Mouse (Mus musculus): ENCODE measurements around the gene D10Jhu81e. TPM values are rescaled to one million over a fixed set of nuclear protein-coding genes. Genes with fewer than 3 reads are reported as not detected.

Gene D10Jhu81e
- polyA plus RNA-seq, 1 experiment from 2014 or later = 19.4 TPM

GRCm38 (mm10) chr10:78182321-78182720, 12.7 kb upstream of the D10Jhu81e start:
- H3K27ac ChIP-seq = no peak overlapping the region
- 86% methylated on average over 17 of the region's 17 CpGs for WGBS (ENCODE audit: insufficient replicate concordance)
- H3K9ac ChIP-seq = no peak overlapping the region
- peaks cover 78% of the 10 kb centered on the region for H3K36me3 ChIP-seq
- H3K4me3 ChIP-seq = no peak overlapping the region
- no peaks in the 10 kb centered on the region for H3K9me3 ChIP-seq (replicated peaks)
- peaks cover 32% of the 10 kb centered on the region for H3K4me1 ChIP-seq
- no peak overlapping the region for H3K4me2 ChIP-seq
- H3K27me3 ChIP-seq (replicated peaks) = no peaks in the 10 kb centered on the region
- no peak for ATAC-seq

GRCm38 (mm10) chr10:78174474-78174873, 4.9 kb upstream of the D10Jhu81e start:
- Histone ChIP-seq H3K4me2 (no peak overlapping the region), H3K4me3 (no peak overlapping the region), H3K36me3 (peaks cover 91% of the 10 kb centered on the region), H3K4me1 (peaks cover 12% of the 10 kb centered on the region), H3K9ac (no peak overlapping the region), H3K9me3 (replicated peaks) (no peaks in the 10 kb centered on the region), H3K27me3 (replicated peaks) (no peaks in the 10 kb centered on the region), H3K27ac (no peak overlapping the region)
- no peak for ATAC-seq
- 87% methylated on average over 5 of the region's 5 CpGs for WGBS (ENCODE audit: insufficient replicate concordance)

GRCm38 (mm10) chr10:78171581-78171980, 2.0 kb upstream of the D10Jhu81e start:
- Histone ChIP-seq H3K36me3 (peaks cover 76% of the 10 kb centered on the region), H3K4me1 (peaks cover 33% of the 10 kb centered on the region), H3K4me2 (no peak overlapping the region), H3K27me3 (replicated peaks) (no peaks in the 10 kb centered on the region), H3K27ac (0 out of 2 replicates have a peak overlapping the region, but pooled peaks have one; percentile 63), H3K4me3 (no peak overlapping the region), H3K9ac (no peak overlapping the region), H3K9me3 (replicated peaks) (no peaks in the 10 kb centered on the region)
- ATAC-seq = no peak
- 85% methylated on average over 9 of the region's 9 CpGs for WGBS (ENCODE audit: insufficient replicate concordance)

- Histone ChIP-seq H3K4me1 (peaks cover 33% of the 10 kb centered on the region), H3K4me3 (no peak overlapping the region), H3K9me3 (replicated peaks) (no peaks in the 10 kb centered on the region), H3K36me3 (peaks cover 76% of the 10 kb centered on the region), H3K9ac (0 out of 2 replicates have a peak overlapping the region, but pooled peaks have one; percentile 4), H3K27ac (0 out of 2 replicates have a peak overlapping the region, but pooled peaks have one; percentile 63), H3K27me3 (replicated peaks) (no peaks in the 10 kb centered on the region), H3K4me2 (no peak overlapping the region)
- WGBS (ENCODE audit: insufficient replicate concordance) = 86% methylated on average over 7 of the region's 7 CpGs
- no peak for ATAC-seq
These were observed 1.5 kb upstream of the D10Jhu81e start for GRCm38 (mm10) chr10:78171057-78171456.

- Histone ChIP-seq H3K36me3 (peaks cover 76% of the 10 kb centered on the region), H3K9ac (0 out of 2 replicates have a peak overlapping the region, but pooled peaks have one; percentile 49), H3K4me3 (peak overlapping the region; percentile 82; the same call in 1 of the 2 replicates), H3K27ac (peak overlapping the region; percentile 63), H3K4me1 (peaks cover 33% of the 10 kb centered on the region), H3K9me3 (replicated peaks) (no peaks in the 10 kb centered on the region), H3K4me2 (peak overlapping the region; percentile 95), H3K27me3 (replicated peaks) (no peaks in the 10 kb centered on the region)
- no peak for ATAC-seq
- 50% methylated on average over 2 of the region's 2 CpGs for WGBS (ENCODE audit: insufficient replicate concordance)
These were observed 863 bp upstream of the D10Jhu81e start for GRCm38 (mm10) chr10:78170445-78170844.

GRCm38 (mm10) chr10:78168792-78169191, 790 bp downstream of the D10Jhu81e start:
- H3K27me3 ChIP-seq (replicated peaks) = no peaks in the 10 kb centered on the region
- H3K4me2 ChIP-seq = peak overlapping the region; percentile 95
- WGBS (ENCODE audit: insufficient replicate concordance) = 73% methylated on average over 11 of the region's 11 CpGs
- peaks cover 33% of the 10 kb centered on the region for H3K4me1 ChIP-seq
- ATAC-seq = no peak
- H3K9ac ChIP-seq = peak overlapping the region; percentile 82
- H3K4me3 ChIP-seq = peak overlapping the region; percentile 82
- H3K9me3 ChIP-seq (replicated peaks) = no peaks in the 10 kb centered on the region
- H3K27ac ChIP-seq = peak overlapping the region; percentile 78; the same call in 1 of the 2 replicates
- H3K36me3 ChIP-seq = peaks cover 73% of the 10 kb centered on the region

- Histone ChIP-seq H3K36me3 (peaks cover 73% of the 10 kb centered on the region), H3K4me2 (no peak overlapping the region)
These were observed 1.8 kb downstream of the D10Jhu81e start for GRCm38 (mm10) chr10:78167775-78168174.

GRCm38 (mm10) chr10:78167333-78167732, 2.2 kb downstream of the D10Jhu81e start:
- WGBS (ENCODE audit: insufficient replicate concordance) = 87% methylated on average over 7 of the region's 7 CpGs
- Histone ChIP-seq H3K27me3 (replicated peaks) (no peaks in the 10 kb centered on the region), H3K9ac (no peak overlapping the region), H3K4me1 (peaks cover 33% of the 10 kb centered on the region), H3K9me3 (replicated peaks) (no peaks in the 10 kb centered on the region), H3K4me2 (no peak overlapping the region), H3K36me3 (peaks cover 73% of the 10 kb centered on the region), H3K4me3 (no peak overlapping the region), H3K27ac (no peak overlapping the region)
- ATAC-seq = no peak

More at GRCm38 (mm10) chr10:78167775-78168174, 1.8 kb downstream of the D10Jhu81e start:
- Histone ChIP-seq H3K4me3 (no peak overlapping the region), H3K9ac (no peak overlapping the region), H3K4me1 (peaks cover 33% of the 10 kb centered on the region), H3K27me3 (replicated peaks) (no peaks in the 10 kb centered on the region), H3K9me3 (replicated peaks) (no peaks in the 10 kb centered on the region), H3K27ac (no peak overlapping the region)
- ATAC-seq = no peak

GRCm38 (mm10) chr10:78165256-78166005, 4.2 kb downstream of the D10Jhu81e start:
- Histone ChIP-seq H3K27ac (no peak overlapping the region), H3K9me3 (replicated peaks) (no peaks in the 10 kb centered on the region), H3K27me3 (replicated peaks) (no peaks in the 10 kb centered on the region), H3K4me2 (no peak overlapping the region), H3K9ac (no peak overlapping the region), H3K36me3 (peaks cover 65% of the 10 kb centered on the region), H3K4me1 (peaks cover 30% of the 10 kb centered on the region), H3K4me3 (no peak overlapping the region)
- WGBS (ENCODE audit: insufficient replicate concordance) = 82% methylated on average over 21 of the region's 21 CpGs
- no peak for ATAC-seq

GRCm38 (mm10) chr10:78164786-78165185, 4.8 kb downstream of the D10Jhu81e start:
- WGBS (ENCODE audit: insufficient replicate concordance) = 83% methylated on average over 12 of the region's 12 CpGs
- ATAC-seq = no peak
- Histone ChIP-seq H3K27ac (no peak overlapping the region), H3K4me1 (peaks cover 25% of the 10 kb centered on the region), H3K9ac (no peak overlapping the region), H3K4me3 (no peak overlapping the region), H3K4me2 (no peak overlapping the region), H3K9me3 (replicated peaks) (no peaks in the 10 kb centered on the region), H3K27me3 (replicated peaks) (no peaks in the 10 kb centered on the region), H3K36me3 (peaks cover 64% of the 10 kb centered on the region)

GRCm38 (mm10) chr10:78163923-78164322, 5.7 kb downstream of the D10Jhu81e start:
- Histone ChIP-seq H3K4me3 (no peak overlapping the region), H3K36me3 (peaks cover 64% of the 10 kb centered on the region)

GRCm38 (mm10) chr10:78163241-78163640, 6.3 kb downstream of the D10Jhu81e start:
- Histone ChIP-seq H3K9me3 (replicated peaks) (no peaks in the 10 kb centered on the region), H3K36me3 (peaks cover 64% of the 10 kb centered on the region), H3K27me3 (replicated peaks) (no peaks in the 10 kb centered on the region), H3K27ac (no peak overlapping the region), H3K4me3 (no peak overlapping the region), H3K4me2 (no peak overlapping the region), H3K9ac (no peak overlapping the region), H3K4me1 (peaks cover 22% of the 10 kb centered on the region)
- 86% methylated on average over 9 of the region's 9 CpGs for WGBS (ENCODE audit: insufficient replicate concordance)
- ATAC-seq = no peak

More at GRCm38 (mm10) chr10:78163923-78164322, 5.7 kb downstream of the D10Jhu81e start:
- ATAC-seq = no peak
- peaks cover 27% of the 10 kb centered on the region for H3K4me1 ChIP-seq
- H3K4me2 ChIP-seq = no peak overlapping the region
- no peaks in the 10 kb centered on the region for H3K27me3 ChIP-seq (replicated peaks)
- no peaks in the 10 kb centered on the region for H3K9me3 ChIP-seq (replicated peaks)
- whole genome bisulfite sequencing (ENCODE audit: insufficient replicate concordance) = 32% methylated on average over 4 of the region's 4 CpGs
- H3K9ac ChIP-seq = no peak overlapping the region
- H3K27ac ChIP-seq = no peak overlapping the region

Measured in liver, embryonic 12.5 days (tissue).